Mouse (Mus musculus): ENCODE measurements around the gene Gns.

The Gns gene

DNA sequence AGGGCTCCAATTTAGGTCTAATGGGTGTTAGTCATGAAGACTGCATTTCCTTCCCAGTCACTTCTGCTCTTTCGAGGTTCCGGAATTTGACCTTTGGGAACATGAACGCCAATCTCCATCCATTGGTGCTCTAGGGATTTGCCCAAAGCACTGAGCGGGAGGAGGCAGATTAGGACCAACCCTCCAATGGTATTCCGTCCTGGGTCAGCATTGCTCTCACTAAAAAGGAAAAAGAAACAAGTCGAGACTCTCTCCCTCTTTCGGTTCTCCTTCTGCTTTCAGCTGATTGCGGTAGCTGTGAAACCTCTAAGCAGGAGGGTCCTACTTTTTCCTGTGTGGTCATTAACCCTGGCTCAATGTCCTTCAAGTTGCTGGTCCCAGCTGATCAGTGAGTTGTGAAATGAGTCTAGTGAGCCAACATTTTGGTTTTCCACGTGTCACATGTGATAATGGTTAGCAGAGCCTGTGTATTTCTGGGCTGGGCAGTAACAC, 937 bp downstream of the Gns start:
- in situ Hi-C loops (cut with MseI, MboI): no loop called here

DNA sequence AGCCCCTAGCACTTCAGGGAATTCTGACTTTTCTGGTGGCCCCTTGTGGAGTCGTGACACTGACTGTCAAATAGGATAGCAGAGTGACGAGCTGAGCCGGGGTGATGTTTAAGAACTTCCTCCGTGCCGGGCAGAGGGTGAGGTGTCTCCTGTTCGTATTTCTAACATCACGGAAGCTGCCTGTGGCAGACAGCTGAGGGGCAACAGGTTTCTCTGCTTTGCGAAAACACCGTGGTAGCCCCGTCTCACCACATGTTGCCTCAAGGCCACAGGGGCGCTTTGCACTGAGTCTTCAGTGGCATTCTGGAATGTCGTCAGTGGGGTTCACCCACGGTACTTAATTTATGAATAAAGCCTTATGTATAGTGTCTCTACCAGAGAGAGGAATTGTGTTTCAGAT, 2.4 kb downstream of the Gns start:
- in situ Hi-C loops (cut with MseI, MboI): no loop called here

DNA sequence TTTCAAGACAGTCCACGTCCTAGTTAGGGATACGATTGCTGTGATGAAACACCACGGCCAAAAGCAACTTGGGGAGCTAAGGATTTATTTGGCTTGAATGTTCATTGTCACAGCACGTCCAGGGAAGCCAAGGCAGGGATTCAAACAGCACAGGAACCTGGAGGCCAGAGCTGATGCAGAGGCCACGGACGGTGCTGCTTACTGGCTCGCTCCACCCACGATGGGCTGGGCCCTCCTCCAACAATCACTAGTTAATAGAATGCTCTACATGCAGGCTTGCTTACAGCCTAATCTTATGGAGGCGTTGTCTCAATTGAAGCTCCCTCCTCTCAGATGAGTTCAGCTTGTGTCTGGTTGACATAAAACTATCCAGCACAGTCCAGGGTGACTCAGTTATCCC, 2.9 kb downstream of the Gns start:
- in situ Hi-C loops (cut with MseI, MboI): no loop called here

DNA sequence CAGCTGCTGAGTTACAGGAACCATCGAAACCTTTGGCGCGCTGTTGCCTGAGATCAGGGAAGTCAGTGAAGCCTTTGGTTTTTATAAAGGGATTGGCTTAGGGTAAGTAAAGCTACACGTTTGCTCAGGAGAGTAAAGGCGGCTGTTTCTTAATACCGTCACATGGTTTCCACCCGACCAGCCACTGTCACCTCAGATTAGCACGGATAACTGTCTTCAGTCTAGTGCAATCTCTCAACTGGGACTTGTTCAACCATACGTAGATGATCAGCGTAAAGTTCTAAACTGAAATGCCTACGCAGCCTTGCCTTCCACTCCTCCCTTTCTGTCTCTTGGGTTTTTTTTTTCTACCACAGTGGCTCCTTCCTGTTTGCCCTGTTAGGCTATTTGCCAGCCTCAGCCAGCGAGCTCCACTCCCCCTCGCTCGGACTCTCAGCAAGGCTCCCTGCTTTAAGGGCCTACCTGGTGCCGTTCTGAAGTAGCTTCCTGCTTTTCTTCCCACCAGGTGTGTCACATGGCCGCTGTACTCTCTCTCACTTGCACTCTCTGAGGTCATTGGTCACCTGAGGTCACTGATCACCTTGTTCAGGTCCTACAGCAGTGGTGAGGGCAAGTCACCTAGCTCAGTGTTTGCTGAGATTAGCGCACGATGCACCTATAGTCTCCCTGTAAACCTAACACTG, 4.0 kb downstream of the Gns start:
- in situ Hi-C loops (cut with MseI, MboI): no loop called here

DNA sequence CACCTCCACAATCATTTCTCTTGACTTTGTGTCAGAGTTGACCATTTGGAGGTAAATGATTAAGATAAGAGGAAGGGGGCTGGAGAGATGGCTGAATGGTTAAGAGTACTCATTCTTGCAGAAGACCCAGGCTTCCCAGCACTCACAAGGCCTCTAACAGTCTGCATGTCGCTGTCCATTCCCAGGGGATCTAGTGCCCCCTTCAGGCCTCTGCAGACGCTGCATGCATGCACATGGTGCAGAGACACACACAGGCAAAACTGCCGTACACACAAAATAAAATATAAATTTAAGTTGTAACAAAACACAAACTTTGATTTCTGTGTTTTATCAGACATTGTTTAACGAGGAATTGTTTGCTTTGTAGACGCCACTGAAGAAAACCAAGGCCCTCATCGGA, 5.9 kb downstream of the Gns start:
- in situ Hi-C loops (cut with MseI, MboI): no loop called here

DNA sequence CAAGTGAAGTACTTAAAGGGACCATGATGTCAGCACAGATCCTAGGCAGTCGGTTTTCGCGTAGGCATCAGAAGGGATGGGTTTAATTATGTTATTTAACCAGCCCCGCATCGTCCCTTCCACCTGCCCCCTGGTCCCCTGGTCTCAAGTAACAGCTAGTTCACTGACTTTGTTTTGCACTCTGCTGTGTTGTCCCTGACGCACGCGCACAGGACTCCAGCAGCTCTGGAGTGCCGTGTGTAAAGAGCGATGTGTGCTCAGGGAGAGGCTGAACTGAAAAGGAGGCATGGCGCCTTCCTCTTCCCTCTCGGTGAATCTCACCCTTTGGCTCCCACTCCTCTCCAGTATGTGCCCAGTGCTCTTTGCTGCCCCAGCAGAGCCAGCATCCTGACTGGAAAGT, 9.1 kb downstream of the Gns start:
- in situ Hi-C loops (cut with MseI, MboI): no loop called here

DNA sequence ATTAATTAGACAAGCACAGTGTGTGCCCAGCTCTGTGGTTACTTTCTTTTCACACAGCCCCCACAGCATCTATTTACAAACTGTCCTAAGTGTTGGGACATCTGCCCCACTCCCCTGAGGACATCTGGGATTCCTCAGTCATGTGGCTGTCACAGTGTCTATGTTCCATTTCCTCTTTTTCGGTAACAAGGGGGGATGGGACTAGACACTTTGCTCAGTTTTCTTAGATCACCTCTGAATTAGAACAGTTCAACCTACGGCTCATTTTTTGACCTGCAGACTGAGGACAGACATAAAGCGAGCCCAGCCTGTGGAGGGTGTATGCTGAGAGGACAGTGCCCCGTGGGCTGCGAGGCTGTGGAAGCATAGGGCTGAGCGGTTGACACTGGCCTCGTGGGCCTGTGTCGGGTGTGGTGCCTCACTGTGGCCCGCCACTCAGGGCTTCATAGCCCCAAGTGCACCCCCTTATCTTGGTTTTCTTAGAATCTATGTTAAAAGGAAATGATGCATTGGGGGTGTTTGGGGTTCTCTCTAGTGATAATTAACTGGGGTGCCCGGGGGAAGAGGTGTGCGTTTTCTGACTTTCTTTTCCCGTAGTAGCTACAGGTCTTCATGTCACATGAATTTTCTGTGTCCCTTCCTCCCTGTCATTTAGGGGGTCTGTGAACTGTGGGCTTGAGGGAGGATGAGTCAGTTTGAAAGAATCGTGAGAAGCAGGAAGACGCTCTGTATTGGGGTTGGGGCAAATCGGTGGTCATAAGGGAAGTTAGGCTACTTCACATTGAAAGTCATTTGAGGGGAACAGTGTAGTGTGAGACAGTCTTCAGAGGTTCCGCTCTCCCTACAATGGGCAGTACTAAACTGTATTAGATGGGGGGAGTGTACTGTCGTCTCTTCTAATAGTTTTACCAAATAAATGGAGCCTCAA, 10.1 kb downstream of the Gns start:
- in situ Hi-C loops (cut with MseI, MboI): no loop called here

DNA sequence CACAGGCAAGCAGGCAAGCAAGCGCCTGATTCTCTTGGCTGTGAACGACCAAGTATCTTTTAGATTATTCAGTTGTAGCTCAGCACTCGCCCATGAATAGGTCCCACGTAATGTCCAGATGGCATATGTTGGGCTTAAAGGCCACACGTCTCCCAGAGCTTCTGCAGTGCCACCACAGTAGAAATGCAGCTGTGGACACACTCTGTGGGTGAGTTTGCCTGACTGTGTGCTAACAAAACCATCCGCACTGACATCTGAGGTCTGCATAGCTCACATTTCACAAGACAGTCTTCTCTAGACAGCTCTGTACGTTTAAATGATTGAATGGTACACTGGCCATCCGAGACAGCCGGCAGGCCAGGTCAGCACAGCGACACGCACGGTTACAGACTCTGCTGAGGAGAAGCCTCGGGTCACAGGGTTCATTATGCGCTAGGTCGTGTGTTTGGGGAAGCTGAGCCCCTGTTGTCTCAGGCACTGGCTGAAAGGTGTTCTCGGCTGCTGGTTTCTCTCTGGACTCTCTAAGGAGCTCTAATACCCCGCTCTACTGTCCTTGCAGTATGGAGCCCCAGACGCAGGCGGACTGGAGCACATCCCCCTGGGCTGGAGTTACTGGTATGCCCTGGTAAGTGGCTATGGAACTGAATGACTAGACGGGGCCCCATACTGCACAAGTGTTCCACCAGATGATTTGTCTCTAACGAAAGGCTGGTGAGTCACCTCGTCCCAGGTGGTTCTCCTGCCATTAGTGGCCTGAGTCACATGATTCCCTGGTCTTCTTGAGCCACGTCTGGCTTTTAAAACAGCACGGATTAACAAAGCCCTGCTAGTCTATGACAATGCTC, 11.0 kb downstream of the Gns start:
- in situ Hi-C loops (cut with MseI, MboI): no loop called here

DNA sequence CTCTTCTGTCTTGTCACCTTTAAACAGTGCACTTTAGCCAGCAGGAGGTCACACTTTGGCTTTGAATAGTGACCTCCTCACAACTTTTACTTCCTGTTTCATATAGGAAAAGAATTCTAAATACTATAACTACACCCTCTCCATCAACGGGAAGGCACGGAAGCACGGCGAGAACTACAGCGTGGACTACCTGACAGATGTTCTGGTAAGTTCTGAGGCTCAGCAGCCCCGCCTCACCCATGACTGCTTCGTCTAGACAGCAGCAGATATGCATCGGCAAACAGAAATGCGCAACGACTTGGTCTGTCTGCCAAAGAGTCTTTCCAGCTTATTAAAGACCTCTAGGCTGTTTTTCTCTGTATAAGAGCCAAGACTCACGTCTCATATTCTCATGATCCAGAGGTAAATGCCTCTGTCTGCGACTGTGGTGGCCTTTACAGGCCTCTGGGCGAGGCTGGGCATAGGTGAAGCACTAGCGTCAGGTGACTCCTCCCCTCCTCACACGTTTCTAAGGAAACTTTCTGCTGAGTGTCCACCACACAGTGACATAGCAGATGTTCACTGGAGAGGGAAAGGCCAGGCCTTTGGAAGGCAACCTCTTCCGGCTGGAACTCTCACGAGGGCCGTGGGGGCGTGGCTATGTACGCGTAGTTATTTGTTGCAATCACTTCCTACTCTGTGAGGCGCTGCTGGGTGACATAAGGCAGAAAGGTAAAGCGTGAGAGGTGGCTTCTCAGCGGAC, 11.8 kb downstream of the Gns start:
- in situ Hi-C loops (cut with MseI, MboI): no loop called here

DNA sequence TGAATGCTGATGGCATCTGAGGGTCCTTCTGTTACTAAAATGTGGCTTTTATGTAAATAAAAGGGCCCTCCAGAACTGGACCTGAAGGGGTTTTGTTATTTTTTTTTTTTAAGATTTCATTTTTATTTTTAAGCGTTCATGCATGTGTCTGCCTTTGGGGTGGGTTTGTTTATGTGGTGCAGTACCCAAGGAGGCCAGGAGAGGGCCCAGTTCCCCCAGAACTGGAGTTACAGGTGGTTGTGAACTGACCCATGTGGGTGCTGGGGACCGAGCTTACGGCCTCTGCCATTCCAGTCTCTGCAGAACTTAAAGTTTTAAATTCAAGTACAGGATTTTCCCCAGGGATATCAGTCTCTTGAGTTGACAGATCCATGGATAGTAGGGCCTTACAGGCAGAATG, 14.5 kb downstream of the Gns start:
- in situ Hi-C loops (cut with MseI, MboI): no loop called here

DNA sequence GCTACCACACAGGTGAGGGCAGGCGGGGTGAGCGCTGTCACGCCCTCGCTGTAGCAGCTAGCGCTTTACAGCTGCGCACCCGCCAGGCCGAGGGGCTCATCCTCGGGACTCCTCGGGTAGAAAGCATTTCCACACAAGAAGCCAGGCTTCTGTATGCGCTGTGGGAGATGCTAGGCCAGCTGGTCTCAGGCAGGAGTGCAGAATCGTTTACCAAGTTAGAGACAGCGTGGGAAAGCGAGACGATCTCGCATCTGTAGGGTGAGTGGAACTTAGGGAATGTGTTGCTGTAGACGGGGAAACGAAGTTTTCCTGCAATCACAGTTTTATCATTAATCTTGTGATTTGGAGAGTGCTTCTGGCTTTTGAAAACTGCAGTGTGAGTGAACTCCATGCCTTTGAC, 16.4 kb downstream of the Gns start:
- in situ Hi-C loops (cut with MseI, MboI): no loop called here

DNA sequence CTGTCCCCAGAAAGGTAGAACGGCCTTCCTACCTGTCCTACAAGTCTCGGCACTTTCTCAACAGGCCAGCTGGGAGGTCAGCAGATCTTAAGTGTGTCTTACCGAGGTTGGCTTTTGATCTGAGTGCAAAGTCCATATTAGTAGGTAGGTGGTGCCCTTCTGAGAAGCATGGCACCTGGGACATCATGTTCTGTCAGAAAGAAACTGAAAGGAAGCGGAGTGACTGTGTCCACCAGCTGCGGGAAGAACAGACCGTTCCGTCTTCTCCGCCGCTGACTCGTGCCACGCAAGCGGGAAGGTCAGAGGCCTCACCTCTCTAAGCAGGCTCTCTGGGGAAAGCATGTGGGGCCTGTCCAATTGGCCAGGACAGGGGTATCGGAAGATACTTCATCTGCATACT, 19.8 kb downstream of the Gns start:
- in situ Hi-C loops (cut with MseI, MboI): no loop called here

DNA sequence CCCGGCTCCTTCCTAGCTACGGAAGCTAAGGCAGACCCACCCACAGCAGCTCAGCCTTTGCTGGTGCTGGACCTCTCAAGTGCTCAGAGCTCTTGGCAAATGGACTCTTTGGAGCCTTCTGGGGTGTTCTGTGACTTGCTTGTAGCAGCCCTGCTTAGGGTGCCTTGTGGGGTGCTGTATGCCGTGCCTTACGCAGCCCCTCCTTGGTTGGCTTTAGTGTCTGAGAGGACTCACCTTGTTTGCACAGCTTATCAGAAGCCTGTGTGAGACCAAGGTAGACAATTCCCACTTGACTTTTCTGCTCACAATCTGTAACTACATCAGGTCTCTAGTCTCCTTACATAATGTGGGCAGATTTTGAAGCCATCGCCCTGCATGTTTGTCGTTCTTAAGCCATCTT, 20.8 kb downstream of the Gns start:
- in situ Hi-C loops (cut with MseI, MboI): no loop called here

DNA sequence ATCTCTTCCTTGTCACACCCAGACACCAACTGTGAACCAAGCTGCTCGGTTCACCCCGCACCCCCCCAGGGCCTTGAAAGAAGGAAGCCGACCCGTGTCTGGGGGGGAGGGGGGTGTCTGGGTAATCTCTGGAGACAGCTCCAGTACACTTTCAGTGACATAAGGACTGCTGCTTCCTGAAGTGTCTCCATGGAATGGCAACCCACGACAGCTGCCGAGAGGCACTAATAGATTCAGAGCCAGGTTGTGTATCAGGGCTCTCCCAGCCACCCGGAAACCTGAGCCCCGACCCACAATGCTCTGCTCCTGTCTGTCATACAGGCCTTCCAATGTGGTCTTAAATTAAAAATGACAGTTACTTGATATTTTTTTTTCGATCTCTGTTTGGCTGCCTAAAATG, 21.5 kb downstream of the Gns start:
- in situ Hi-C loops (cut with MseI, MboI): no loop called here

DNA sequence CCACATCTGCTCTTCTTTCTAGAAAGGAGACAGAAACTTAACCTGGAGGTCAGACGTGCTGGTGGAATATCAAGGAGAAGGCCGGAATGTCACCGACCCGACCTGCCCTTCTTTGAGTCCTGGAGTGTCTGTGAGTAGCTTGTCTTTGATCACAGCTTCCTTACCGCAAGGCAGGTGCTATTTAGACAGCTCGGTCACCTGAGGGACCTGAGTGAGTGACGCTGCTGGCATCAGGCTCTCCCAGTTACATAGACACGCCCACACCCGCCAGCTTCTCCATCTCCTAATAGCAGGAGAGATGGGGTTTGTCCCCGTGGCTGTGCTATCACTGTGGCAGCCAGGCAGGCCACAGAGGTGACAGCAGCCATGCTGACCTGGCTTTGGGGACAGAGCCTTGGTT, 25.7 kb downstream of the Gns start:
- in situ Hi-C loops (cut with MseI, MboI): no loop called here

DNA sequence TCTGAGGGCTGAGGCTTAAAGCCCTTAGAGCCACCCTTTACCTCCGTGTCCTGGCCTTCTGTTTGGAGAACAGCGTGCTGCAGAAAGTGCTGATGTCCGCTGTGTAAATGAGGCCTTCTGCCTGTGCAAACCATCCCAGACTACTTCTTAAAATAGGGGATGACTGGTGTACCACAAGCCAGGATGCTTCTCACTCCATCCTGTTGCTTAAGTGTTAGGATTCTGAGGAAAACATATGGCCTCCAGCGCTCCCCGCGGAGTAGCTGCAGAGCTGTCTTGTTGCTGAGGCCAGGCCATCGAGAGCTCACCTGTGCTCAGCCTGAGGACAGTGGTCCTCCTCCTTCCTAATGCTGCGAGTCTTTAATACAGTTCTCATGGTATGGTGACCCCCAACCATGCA, 27.0 kb downstream of the Gns start:
- in situ Hi-C loops (cut with MseI, MboI): no loop called here

DNA sequence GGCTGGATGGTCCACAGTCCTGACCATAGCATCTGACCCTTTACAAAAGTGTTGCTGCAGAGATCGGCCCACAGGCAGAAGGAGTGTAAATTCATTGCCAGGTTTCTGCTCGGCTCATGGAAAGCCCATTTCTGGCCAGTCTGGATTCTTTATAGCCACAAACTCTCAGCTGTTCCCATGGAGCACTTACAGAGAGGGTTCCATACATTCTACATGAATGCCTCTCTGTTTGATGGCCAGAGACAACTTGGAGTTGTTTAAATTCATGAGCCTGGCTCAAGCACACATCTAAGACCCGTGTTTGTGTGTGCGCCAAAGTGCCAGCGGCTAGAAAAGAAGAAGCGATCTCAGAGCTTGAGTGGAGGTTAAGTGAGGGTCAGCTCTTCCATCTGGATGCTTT, 29.4 kb downstream of the Gns start:
- in situ Hi-C loops (cut with MseI, MboI): no loop called here

DNA sequence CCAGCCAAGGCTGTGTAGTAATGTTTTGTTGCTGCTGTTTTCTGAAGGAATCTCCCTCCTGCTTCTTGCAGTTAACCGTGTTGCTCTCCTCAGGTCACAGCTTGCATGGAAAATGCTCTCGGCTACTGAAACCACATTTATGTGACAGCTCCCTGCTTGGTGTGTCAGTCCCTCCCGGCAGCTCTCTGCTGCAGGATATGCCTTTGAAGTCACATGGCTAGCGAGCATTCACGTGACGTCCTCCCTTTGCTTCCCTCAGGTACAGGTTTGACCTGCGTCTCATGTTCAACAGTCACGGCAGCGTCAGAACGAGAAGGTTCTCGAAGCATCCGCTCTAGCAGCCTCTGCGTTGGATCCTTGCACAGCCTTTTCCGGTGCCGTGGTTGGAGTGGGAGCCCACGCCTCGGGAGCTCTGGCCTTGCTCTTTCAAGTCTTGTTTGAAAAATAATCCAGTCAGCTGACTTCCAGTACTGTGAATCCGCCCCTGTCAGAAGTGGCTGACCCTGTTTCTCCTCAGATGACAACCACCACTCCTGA, 30.0 kb downstream of the Gns start:
- in situ Hi-C loops (cut with MseI, MboI): no loop called here

DNA sequence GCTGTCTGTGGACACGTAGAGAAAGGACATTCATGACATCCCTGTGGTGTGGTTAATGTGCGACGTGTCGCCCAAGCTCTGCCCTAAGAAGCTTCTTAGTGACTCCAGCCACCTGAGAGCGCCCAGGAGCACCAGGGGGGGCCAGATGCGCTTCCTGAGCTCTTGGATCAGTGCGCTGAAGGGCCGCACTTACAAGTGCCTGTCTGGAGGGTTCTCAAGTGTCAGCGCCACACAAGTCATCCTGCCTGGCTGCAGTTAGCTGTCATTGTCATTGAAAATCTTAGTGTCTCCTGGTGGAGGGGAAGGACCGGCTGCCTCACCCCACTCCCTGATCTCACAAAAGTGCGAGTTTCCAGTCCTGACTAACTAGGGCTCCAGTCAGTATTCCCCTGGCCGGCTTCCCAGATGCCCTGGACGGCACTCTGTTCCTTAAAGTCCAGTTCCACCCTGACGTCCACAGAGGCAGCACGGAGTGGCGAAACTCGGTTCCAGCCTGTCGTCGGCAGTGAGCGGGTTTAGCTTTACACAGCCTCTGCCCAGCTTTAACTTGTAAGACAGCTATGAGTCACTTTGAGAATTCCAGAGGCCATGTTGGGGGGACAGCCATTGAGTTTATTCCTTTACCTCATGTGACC, 30.8 kb downstream of the Gns start:
- in situ Hi-C loops (cut with MseI, MboI): no loop called here

DNA sequence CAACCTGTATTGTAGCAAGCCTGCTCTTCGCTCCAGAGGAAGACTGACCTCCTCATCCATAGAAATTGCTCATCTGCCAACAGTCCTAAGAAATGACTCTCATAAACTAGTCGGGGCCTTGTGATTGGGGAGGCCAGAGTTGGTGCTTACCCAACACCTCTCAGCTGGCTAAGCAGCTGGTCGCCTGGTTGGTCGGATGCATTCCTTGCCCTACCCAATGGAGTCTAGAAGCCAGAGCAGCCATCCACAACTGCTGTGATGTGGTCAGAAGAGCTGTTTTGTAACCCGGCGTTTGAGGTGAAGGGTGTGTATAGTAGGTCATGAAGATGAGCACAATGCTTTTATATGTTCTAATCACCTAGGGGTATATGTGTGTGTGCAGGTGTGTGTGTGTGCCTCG, 33.7 kb downstream of the Gns start:
- in situ Hi-C loops (cut with MseI, MboI): no loop called here

DNA sequence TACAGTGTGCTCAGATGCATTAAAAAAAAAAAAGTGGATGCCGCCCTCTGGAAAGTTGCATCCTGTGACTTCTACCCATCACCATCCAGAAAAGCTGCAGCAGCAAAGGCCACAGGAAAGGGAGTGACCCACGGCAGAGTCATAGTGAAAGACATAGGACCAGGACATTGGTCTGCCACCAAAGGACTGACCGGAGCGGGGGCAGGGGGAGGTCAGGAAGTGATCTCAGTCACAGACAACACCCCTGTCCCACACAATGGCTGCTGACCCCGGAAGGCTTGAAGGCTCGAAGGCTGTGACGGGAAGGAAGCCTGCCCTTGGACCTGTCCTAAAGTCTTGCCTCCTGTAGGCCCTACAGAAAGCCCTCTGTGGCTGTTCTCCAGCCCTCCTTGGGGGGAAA, 36.1 kb downstream of the Gns start:
- in situ Hi-C loops (cut with MseI, MboI): no loop called here

Data from mouse trophoblast stem cell (cell line).